Mouse (Mus musculus) heart, adult 9 months (tissue): ENCODE data around the gene H2-T24.

Experiments used
- DNase-seq, 2 experiments: peaks; one replicate each; pipeline ENCODE4 v3.0.0; 2022; ENCODE audit warnings: low spot score in 2 of 2

The H2-T24 gene

DNA sequence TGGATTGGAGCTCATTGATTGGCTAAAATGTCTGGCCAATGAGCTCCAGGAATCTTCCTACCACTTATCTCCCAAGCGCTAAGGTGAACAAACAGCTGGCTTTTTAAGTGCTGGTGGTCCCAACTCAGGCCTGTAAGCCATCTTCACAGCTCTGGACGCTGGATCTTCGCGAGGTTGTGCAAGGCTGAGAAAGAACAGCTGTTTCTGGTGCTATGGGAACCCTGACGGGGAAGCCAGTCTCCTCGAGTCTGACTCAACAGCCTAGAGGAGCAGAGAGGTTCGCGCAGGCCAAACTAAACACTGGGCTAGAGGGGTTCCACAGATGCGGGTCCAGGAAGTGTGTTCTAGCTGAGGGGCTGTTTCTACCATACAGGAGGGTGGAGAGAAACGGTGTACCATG is 28.6 kb downstream of the H2-T24 start:
- DNase-seq, result peak in 1 of 2 experiments; percentile 34

DNA sequence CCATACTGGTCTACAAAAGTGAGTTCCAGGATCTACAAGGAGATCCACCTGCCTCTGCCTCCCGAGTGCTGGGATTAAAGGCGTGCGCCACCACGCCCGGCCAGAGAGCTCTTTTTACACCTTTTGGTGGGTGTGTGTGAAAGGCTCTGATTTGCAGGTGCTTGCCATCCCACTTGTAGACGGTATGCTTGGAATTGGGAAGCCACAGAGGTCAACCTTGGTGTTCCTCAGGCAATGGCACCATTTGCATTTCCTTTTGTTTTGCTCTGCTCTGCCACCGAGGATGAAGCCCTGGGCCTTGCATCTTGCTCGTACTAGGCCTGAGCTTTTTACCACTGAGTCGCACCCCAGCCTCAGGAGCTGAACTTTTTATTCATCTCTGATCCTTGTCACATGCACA is 38.6 kb downstream of the H2-T24 start:
- no peak for DNase-seq

DNA sequence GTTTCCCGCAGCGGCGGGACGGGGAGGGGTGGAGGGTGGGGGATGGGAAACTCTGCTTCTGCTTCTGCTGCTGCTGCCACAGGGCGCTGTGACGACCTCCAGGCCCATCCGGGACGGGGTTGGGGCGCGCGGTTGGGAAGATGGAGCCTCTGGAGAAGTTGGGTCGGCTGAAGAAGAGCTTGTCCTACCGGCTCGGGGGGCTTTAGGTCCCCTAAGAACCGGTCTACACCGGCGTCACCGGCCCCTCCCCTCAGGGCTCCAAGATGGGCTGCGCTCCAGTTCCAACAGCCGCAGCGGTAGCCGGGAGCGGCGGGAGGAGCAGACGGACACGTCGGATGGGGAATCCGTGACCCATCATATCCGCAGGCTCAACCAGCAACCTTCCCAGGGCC is 40.0 kb downstream of the H2-T24 start:
- DNase-seq, result peak; percentile 54 to 56

DNA sequence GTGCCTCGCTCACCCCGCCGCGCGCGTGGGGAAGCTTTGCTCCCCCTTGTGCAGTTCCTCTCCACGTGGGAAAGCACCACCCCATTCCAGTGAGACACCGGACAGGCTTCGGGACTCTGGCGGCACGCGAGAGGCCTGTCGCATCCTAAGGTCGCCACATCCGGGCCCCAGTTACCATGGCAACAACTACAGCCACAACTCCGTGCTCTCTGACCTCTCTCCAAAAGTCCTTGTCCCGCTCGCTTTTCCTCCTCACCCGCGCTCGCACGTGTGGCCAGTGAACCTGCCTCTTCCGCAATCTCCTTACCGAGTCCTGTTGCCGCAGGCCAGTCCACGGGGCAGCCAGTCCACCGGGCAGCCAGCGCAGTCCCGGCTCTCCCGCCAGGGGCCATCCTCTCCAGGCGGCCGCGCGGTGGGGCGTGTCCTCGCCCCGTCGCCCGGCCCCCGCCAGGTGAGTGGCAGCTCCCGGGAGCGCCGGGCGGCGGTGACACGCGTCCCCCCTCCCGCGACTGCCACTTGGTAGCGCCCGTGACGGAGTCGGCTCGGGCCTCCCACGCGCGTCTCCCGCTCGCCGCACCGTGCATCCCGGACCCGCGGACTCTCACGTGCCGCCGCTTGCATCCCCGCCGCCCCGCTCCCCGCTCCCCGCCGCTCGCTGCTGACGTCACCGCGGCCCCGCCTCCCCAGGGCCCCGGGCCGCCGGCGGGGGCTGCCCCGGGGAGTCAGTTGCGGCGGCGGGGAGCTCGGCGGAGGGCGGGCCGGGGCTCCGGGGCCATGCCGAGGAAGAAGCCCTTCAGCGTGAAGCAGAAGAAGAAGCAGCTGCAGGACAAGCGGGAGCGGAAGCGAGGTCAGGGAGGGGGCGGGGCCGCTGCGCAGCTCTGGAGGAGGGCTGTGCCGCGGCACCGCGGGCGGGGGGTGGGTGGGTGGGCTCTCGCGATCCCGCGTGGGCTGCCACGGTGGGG is 40.7 kb downstream of the H2-T24 start, which contains the start of the genes Gnl1 and Prr3:
Gene Gnl1, plus strand, starts transcription at position 451 of the 962 bp plus-strand sequence.
Gene Prr3, minus strand, starts transcription at position 836 of the 962 bp plus-strand sequence.
- DNase-seq, result peak; percentile 91 to 93

DNA sequence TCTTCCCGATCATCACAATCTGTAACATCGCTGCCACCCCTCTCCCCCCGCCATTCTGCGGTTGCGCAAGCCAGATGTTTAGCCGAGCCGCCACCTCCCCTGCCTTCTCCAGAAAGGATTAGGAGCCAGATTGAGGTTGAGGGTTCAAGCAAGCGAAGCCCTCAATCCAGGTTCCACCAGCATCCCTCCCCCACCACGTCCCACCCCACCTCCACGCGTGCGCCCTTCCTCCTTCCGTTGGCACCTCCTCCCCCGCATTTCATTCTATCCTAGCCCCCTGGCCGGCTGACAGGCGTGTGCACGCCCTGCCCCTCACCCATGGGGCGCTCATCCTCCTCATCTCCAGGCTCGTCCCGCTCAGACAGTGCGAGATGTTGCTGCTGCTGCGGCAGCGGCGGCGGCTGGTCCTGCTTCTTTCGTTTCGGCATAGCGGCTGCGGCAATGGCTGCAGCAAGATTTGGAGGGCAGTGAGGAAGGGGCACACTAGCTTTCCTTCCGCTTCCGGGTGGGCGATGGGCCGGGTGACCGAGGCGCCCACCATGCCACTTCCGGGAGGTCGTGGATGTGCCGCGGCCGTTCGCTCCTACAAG is 41.5 kb downstream of the H2-T24 start:
- no peak for DNase-seq

DNA sequence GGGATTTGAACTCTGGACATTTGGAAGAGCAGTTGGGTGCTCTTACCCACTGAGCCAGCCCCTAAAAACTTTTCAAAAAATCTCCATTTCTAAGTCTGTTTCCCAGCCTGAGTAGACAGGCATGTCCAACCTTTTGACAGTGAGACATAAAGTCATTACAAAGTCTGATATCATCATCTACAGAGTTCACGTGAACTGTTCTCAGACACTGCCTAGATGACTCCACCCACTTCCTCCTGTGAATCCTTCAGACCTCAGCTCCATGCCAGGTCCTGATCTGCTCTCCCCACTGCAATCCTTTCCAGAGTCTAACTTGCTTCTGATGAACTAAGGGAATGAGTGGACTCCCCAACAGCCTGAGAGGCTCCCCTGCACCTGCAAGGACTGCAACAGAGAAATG is 48.2 kb downstream of the H2-T24 start:
- no peak for DNase-seq

DNA sequence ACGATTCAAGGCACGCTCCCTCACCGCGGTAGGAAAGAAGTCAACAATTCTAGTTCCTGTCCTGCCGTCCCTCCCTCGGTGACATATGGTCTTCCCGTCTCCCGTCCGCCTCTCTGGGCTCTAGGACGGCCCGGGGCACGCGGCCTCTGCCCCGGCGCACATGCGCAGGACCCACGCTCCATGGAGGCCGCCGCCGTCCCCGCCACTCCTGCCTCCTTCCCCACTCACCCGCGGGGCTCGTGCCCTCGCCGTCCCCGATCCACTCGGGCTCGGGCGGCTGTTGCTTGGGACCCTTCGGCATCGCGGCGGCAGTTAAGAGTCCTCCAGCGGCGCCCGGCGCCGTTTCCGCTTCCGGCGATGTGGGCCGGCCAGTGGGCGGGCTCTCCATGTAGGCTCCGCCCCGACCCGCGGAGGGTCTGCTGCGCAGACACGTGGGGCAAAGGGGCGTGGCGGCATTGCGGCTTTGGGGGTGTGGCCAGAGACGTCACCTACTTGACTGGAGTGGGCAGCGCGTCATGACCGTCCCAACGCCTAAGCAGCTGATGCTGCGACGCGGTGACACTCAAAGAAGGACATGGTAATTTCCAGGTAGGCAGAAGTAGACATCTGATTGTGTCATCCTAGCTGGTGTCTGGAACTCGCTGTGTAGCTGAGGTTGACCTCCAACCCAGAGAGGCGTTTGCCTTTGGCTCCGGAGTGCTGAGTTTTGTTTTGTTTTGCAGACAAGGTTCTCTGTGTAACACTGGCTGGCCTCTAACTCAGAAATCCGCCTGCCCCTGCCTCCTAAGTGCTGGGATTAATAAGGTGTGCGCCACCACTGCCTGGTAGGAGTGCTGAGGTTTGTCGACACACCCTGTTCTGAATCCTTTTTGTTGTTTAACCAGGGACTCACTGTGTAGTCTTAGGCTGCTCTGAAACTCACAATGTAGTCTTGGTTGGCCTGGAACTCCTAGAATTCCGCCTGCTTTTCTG is 50.7 kb downstream of the H2-T24 start, which contains the start of gene Abcf1:
Gene Abcf1, minus strand, starts transcription at position 344 of the 972 bp plus-strand sequence.
- DNase-seq, result peak; percentile 97 to 99

DNA sequence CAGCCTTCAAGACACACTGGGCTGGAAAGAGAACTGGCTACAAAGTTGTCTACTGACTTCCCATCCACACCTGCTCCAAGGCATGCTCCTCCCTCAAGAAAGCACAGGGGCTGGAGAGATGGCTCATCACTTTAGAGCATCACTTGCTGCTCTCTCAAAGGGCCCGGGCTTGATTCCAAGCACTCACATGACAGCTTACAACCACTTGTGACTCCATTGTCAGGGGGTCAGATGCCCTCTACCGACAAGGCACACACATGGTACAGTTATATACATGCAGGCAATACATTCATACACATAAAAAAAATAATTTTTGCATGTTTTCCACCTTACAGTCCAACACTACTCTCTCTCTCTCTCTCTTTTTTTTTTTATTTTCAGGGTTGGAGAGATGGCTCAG is 52.7 kb downstream of the H2-T24 start:
- no peak for DNase-seq

DNA sequence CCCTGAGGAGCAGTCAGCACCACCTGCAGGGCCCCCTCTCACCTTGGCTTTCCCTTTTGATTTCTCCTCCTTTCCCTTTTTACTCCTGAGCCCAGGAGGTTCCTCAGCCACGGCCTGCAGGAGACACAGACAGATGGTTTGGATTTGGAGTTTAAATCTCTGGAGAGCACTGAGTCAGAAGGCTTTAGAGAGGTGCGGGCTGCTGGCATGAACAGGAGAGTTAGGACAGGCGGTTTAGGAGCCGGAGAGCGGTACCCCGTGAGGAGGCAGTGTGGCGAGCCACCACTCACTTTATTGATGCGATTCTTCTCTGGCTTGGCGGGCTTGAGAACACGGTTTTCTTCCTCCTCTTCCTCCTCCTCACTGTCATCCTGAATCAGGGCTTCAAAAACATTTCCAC is 57.1 kb downstream of the H2-T24 start:
- DNase-seq, result no peak

DNA sequence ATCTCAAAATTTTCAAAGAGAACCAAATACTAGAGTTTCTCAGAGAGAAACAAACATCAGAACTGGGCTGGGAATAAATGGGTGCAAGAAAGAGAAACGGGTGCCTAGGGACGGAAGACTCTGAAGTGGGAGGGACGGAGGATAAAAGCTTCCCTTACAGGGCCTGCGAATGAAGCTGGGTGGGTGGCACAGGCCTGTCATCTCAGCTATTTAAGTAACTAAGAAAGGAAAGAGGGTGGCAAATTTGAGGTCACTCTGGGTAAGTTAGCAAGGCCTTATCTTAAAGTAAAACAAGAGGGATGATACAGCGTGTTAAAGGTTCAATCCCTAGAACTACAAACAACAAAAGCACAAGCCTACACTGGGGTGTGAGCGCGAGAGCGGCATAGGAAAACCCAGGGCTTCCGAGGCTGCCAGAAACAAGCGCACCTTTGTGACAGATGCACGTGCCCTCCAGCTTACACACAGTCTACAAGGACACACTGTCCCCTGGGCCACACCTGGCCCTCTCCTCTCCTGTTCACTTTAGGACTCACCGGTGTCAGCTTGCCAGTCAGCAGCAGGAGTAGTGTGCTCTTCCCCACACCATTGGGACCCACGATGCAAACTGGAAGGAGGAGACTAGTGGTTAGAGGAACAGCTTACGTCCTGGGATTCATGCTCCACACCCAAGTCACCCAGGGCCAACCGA is 61.7 kb downstream of the H2-T24 start:
- DNase-seq, result no peak
